Mouse (Mus musculus) heart, embryonic 14.5 days (tissue): ENCODE results near the gene Pyurf. TPM values are rescaled to one million over a fixed set of nuclear protein-coding genes. Genes with fewer than 3 reads are reported as not detected.

Experiments used
- polyA plus RNA-seq: library from polyadenylated mRNA; unstranded; fragments of >200 nt; fragmentation: Nextera tagmentation; extraction: Ambion mirVana; gene quantifications from 2 replicates; pipeline ENCODE4 v1.2.1, GENCODE M21; 2014

Gene Pyurf
- polyA plus RNA-seq, 1 experiment from 2014 or later, result 32.6 TPM

Other genes with a start within 250 kb of the Pyurf start
- 17.1 and 17.2 TPM in 2 replicates for gene Ppm1k, start 156.6 kb downstream of the Pyurf start, polyA plus RNA-seq
- 4.9 and 5.3 TPM in 2 replicates for gene Herc6, start 111.1 kb downstream of the Pyurf start, polyA plus RNA-seq
- 18.4 and 20.3 TPM in 2 replicates for gene Lancl2, start 10.5 kb upstream of the Pyurf start, polyA plus RNA-seq
- 14.3 and 20.2 TPM in 2 replicates for gene Vopp1, start 133.1 kb upstream of the Pyurf start, polyA plus RNA-seq
- gene Vmn1r21, start 158.3 kb upstream of the Pyurf start, polyA plus RNA-seq, result not detected in 2 replicates
- gene Vmn1r22, start 215.9 kb upstream of the Pyurf start, polyA plus RNA-seq, result not detected in 2 replicates
- not detected in 2 replicates for gene Vmn1r23, start 234.8 kb upstream of the Pyurf start, polyA plus RNA-seq